Mouse (Mus musculus) ES-Bruce4 (cell line): Measurements from ENCODE around the gene Serhl.

ENCODE experiments used
- EP300 ChIP-seq: IDR thresholded peaks from 2 replicates; pipeline ENCODE4 v1.6.1; 2011; ENCODE audit warnings: low read depth, low read length; ENCODE audit not compliant: insufficient read depth
- POLR2A ChIP-seq: IDR thresholded peaks from one replicate; pipeline ENCODE4 v1.8.1; 2011; ENCODE audit warnings: low read length; ENCODE audit not compliant: insufficient read depth

DNA sequence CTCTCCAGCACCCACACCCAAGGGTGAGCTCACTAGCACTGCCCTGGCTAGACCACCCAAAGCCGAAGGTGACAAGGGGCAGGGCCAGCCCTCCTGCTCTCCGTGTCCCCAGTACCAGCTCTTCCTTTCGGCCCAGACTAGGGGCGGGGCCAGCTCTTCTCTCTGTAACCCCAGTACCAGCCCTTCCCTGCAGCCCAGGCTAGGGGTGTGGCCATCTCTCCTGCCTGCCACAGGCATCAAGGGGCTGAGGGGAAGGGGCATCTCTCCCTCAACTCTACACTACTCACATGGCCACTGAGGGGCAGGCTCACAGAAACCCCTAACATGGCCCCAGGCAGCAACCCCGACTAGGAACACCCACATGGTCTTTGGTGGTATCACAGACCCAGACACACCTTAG is 27.6 kb upstream of the Serhl start:
- TF ChIP-seq POLR2A (no peak), EP300 (no peak)
